Mouse (Mus musculus) gastrocnemius, adult 2 months (tissue): Measurements from ENCODE around the gene Btg4. TPM values are rescaled to one million over a fixed set of nuclear protein-coding genes. Genes with fewer than 3 reads are reported as not detected.
A peak's percentile ranks its signal among the peaks of the same experiment; 100 is the strongest.
"Not testable (repeated sequence)": the region's sequence is repeated elsewhere in the genome, so short reads cannot be mapped to it uniquely, and the experiment has no call there.

ENCODE experiments used
- DNase-seq: peaks from one replicate; pipeline ENCODE4 v3.0.0; 2022
- H3K27ac ChIP-seq: fragments of 200-600 bp; 2 replicates; pipeline ENCODE4 v1.8.1; 2022; ENCODE audit warnings: mild to moderate bottlenecking
- H3K4me3 ChIP-seq: fragments of 200-600 bp; 2 replicates; pipeline ENCODE4 v1.8.1; 2022; ENCODE audit warnings: mild to moderate bottlenecking, moderate library complexity
- CTCF ChIP-seq: fragments of 200-600 bp; IDR thresholded peaks from 2 replicates; pipeline ENCODE4 v1.8.1; 2022; ENCODE audit warnings: antibody characterized with exemption, mild to moderate bottlenecking, moderate library complexity
- intact Hi-C: fragments of 180-260 bp; cut with DNase I; formaldehyde crosslinking; loops from one replicate; pipeline ENCODE4 v1.15.1; 2025
- total RNA-seq, 2 experiments: library from RNA; stranded (reverse); gene quantifications; 2 replicates each; pipeline ENCODE4 v1.2.3; 2021

Btg4 gene
- total RNA-seq, 2 experiments from 2014 or later: not detected

DNA sequence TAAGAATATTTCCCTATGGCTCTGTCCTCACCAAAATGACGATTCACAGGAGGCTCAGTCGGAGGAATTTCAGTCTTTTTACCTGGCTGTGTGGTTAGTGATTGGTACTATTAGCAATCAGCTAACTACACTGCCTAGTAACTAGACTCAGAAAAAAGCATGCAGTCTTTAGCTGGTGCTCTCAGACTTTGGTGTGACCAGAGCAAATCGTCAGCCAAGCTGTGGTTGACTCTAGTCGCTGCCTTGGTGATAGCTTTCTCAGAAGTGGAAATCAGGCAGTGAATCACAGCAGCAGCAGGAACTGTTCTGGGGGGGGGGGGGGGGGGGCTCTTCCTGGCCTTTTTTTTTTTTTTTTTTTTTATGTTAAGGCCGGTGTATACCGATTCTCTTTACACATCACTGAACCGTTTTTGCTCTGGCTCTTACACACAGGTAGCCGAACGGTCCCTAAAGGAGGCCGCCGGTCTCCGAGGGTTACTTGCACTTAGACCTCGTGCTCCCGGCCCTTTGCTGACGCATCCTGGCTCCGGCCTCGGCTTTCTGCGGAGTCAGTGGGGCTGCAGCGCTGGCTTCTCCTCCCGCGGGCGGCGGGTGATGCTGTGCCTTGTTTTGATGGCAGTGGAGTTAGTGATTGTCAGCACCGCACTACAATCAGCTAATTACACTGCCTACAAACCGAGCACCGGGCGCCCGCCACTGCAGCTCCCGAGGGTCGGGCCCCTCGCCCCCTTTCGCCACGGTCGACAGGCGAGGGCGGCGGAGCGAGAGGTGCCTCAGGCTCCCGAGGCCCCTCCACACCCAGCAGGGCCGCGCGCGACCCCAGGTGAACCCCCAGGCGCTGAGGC is 42.5 kb downstream of the Btg4 start:
- H3K27ac ChIP-seq: no peak overlapping the region
- intact Hi-C loops: no loop called here

DNA sequence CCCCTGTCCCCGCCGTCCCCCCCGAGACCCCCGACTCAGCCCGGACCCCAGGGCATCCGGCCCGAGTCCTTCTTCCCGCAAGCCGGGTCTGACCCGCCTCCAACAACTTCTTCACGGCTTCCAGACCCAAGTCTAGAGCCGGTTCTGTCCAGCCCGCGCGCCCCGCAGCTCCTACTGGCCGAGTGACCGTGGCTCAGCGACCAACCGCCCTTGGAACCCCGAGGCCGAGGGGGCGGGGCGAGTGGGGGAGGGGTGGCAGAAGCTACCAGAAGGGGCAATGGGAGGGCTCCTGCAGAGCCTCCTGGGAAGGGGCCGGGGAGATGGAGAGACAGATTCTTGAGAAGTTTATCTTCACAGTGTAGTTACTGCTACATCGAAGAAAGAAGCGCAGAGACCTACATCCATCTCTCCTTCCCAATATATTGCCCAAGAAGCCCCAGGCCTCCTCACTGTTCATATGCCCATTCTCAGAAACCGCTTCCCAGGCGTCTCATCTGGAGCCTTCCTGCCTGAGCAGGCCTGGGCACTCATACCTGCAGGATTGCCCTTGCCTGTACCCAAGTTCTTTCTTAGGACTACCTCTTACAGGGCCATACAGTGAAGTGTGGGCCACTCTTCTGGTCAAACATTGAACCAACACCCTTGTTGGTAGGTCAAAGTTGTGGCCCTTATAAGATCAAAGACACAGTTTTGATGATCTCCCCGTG is 43.3 kb downstream of the Btg4 start:
- peak; percentile 36 for DNase-seq
- Histone ChIP-seq H3K27ac (no peak overlapping the region), H3K4me3 (peak overlapping the region; percentile 74)
- no peak for TF ChIP-seq CTCF
- intact Hi-C loops: no loop called here

More for the DNA sequence above, 42.5 kb downstream of the Btg4 start:
- peak overlapping the region; percentile 74 for H3K4me3 ChIP-seq
- TF ChIP-seq CTCF: no peak
- DNase-seq: peak; percentile 66

DNA sequence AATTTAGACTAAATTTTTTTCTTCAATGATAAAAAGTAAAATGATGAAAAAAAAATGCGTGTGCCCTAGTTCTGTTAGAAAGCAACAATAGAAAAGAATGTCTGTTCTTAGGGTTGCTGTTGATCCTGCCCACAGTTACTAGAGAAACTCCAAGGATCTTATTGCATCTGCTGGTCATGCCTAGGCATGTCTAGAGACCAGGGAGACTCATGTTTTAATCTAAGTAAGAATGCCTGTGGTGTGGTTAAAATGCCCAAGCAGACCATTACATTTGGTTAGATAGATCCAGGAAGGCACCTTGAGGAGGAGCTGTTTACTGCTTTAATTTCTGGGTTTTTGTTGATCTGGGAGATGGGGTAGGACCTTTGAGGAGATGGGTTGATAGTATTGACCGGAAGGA is 45.0 kb downstream of the Btg4 start:
- H3K27ac ChIP-seq: no peak overlapping the region
- intact Hi-C loops: no loop called here

DNA sequence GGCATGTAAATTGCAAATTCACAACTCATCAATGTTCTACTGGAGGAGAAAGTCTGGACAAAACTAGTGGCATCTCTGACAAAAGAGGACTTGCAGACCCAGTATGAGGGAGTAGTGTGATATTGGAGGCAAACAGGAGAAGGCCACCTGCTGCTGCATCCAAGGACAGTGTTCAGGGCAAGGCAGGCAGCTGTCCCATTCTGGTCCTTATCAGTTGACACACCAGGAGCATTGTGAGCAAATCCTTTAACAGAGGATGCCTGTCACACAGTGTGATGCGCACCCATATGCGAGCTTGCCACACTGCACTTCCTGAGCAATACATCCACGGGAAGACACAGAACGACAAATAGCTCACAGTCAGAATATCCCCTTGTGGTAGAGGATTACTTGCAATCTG is 54.1 kb downstream of the Btg4 start:
- no peak for TF ChIP-seq CTCF
- no peak for DNase-seq
- Histone ChIP-seq H3K4me3 (no peak overlapping the region), H3K27ac (no peak overlapping the region)
- intact Hi-C loops: no loop called here

More for the DNA sequence above, 45.0 kb downstream of the Btg4 start:
- no peak for TF ChIP-seq CTCF
- no peak overlapping the region for H3K4me3 ChIP-seq
- DNase-seq: no peak

DNA sequence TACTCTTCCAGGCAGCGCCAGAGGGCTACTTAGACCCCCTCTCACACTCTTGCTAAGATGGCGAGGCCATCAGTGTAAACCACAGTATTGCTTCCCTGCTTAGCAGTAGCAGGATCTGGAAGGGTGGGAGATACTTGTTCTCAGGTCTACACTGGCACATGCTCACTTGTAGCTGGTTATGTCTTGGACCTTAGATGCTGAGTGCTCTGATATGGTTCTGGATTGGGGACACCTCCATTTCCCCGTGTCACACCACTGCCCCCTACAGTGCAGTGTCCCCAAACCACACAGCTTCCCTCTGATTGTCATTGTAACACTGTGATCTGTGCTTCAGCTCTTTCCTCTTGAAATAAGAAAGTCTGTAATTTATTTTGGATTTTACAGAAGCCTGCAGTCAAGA is 76.3 kb downstream of the Btg4 start:
- TF ChIP-seq CTCF: peak; percentile 64
- no peak overlapping the region for H3K4me3 ChIP-seq
- H3K27ac ChIP-seq: no peak overlapping the region
- no peak for DNase-seq
- intact Hi-C loops: no loop called here

DNA sequence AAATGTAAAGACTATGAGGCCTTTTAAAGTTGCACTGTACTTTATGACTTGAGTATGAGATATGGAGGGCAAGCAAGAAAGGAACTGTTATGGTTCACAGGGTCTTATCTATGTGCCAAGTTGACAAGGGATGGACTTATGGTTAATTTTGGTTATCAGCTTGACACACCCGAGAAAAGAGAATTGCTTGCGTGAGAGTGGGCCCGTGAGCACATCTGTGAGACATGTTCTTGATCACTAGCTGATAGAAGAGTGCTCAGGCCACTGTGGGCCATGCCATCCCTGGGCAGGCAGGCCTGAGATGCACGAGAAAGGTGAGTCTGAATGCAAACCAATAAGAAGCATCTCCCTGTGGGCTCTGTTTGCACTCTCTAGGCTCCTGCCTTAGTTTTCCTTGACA is 76.7 kb downstream of the Btg4 start:
- intact Hi-C loops: no loop called here
- DNase-seq: no peak

DNA sequence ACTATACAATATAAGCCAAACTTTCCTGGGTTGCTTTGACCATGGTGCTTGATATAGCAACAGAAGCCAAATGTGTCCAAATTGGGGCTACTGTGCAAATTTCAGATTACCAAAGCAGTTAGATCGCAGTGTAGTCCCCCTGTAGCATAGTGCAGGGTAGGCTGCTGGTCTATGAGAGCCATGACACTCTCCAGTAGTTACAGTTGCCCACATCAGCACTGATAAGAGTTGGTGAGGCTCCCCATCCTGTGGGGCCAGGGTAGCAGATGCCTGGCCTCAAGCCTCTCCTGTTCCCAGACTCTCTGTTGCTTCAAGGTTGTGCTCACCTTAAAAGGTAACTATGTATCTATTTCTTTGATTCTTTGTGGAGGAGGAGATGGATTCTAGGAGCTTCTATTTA is 77.1 kb downstream of the Btg4 start:
- no peak for TF ChIP-seq CTCF
- intact Hi-C loops: no loop called here
- no peak overlapping the region for H3K4me3 ChIP-seq
- DNase-seq: no peak
- no peak overlapping the region for H3K27ac ChIP-seq

More for the DNA sequence above, 76.7 kb downstream of the Btg4 start:
- no peak overlapping the region for H3K27ac ChIP-seq
- no peak for TF ChIP-seq CTCF
- H3K4me3 ChIP-seq: no peak overlapping the region

DNA sequence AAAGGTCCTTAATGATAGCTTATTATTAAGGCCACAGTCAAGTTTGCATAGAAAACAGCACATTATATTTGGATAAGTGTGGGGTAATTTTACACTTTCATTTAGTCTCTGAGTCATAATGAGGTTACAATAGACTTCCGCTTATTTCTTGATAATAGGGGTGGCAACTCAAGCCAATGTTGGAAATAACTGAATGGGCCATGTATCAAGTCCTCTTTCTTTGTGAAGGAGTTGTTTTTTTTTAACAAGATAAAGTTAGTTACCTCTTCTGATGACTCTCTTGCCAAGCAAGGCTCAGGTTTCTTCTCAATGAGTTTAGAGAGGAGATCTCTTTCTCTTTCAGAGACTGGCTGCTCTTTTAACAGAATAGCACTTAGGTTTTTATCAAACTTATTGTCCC is 77.6 kb downstream of the Btg4 start:
- no peak for TF ChIP-seq CTCF
- Histone ChIP-seq H3K4me3 (no peak overlapping the region), H3K27ac (no peak overlapping the region)
- intact Hi-C loops: no loop called here
- no peak for DNase-seq

DNA sequence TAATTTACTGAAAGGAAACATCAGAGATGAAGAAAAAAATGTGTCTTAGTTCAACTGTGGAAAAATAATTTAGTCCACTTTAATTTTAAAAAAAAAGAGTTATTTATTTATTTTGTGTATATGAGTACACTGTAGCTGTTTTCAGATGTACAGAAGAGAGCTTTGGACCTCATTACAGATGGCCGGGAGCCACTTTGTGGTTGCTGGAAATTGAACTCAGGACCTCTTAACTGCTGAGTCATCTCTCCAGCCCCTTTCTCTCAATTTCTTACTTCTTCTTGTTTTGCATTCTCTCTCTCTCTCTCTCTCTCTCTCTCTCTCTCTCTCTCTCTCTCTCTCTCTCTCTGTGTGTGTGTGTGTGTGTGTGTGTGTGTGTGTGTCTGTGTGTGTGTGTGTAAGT is 78.7 kb downstream of the Btg4 start:
- H3K4me3 ChIP-seq, intact Hi-C loops, H3K27ac ChIP-seq, DNase-seq: not testable (repeated sequence)

DNA sequence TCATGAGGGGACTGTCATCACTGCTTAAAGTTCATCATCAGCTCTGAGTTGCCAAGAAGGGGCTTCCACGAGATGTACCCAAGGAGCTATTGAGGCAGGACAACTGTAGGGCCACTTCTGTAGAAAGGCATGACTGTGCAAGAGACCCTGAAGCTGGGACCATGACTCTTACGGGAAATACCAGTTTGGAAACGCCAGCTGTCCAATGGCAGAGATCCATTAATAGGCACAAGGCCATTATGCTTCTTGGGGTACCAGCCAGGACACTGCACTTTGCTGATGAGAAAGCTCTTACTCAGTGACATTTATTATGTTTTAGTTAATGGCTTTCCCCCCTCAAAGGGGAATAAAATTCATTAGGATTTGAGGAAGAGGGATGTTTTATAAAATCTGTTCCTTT is 80.0 kb downstream of the Btg4 start:
- no peak for DNase-seq
- intact Hi-C loops: no loop called here
- H3K4me3 ChIP-seq: no peak overlapping the region
- H3K27ac ChIP-seq: no peak overlapping the region
- TF ChIP-seq CTCF: no peak

DNA sequence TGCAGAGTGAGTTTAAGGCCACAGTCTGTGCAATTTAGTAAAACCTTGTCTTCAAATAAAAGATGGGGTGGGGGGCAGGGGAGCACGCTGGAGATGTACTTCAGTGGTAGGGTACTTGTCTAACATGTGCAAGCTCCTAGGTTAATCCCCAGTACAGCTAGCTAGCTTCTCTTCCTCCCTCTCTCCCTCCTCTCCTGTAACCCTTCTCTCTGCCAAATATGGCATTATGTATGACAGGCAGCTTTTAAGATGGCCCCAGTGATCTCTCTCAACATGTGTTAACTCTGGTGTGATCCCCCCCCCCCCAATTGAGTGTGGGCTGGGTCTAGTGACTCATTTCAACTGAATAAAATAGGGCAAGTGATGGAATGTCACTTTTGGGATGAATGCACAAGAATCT is 82.7 kb downstream of the Btg4 start:
- intact Hi-C loops: no loop called here
- TF ChIP-seq CTCF: no peak

DNA sequence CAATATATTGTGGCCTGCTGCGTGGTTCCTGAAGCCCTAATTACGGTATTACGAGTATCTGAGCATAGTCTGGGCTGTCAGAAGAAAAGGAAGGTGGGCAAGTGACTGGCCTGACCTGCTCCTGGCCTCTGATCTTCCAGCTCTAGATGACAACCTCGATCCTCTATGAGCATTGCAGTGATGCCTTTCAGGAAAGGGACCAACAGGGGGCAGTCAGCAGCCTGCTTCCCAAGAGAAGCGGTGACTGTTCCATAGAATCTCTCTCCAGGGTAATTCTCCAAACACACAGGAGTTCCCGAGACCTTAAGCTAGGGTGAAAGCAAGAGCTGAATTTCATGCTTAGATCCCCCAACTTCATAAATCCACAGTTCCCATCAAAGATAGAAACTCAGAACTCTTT is 83.5 kb downstream of the Btg4 start:
- TF ChIP-seq CTCF: no peak
- Histone ChIP-seq H3K4me3 (no peak overlapping the region), H3K27ac (no peak overlapping the region)
- intact Hi-C loops: no loop called here
- DNase-seq: no peak

More for the DNA sequence above, 82.7 kb downstream of the Btg4 start:
- H3K4me3 ChIP-seq: no peak overlapping the region
- no peak overlapping the region for H3K27ac ChIP-seq
- DNase-seq: no peak

DNA sequence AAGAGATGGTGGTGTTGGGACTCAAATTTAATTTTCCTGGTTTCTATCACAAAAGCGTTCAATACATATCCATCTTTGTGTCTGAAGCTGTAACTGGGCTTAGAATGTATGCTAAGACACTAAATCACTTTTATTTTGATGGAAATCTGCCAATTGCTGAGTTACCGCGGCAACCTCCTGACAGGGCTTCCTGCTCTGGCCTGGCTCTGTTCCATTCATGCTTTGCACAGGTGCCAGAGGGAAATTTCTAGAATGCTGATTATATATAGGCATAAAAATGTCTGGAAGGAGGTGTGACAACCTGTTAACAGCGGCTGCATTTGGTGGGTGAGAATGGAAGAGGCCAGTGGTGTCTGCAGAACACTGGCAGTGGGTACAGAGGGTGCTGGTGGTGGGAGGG is 85.8 kb downstream of the Btg4 start:
- no peak overlapping the region for H3K27ac ChIP-seq
- H3K4me3 ChIP-seq: no peak overlapping the region
- TF ChIP-seq CTCF: no peak
- DNase-seq: no peak
- intact Hi-C loops: no loop called here
